Mouse (Mus musculus) heart, postnatal 14 days (tissue): ENCODE results near the gene Lrg1. TPM values are rescaled to one million over a fixed set of nuclear protein-coding genes. Genes with fewer than 3 reads are reported as not detected.
A peak's percentile ranks its signal among the peaks of the same experiment; 100 is the strongest.
"Not testable (repeated sequence)": the region's sequence is repeated elsewhere in the genome, so short reads cannot be mapped to it uniquely, and the experiment has no call there.

Experiments used
- DNase-seq, 2 experiments: peaks; one replicate each; pipeline ENCODE4 v3.0.0; 2021 to 2022
- intact Hi-C: fragments of 180-260 bp; cut with DNase I; formaldehyde crosslinking; loops from one replicate; pipeline ENCODE4 v1.15.1; 2025
- total RNA-seq, 2 experiments: library from RNA; stranded (reverse); gene quantifications; 2 replicates each; pipeline ENCODE4 v1.2.3; 2021

The Lrg1 gene
- total RNA-seq, 2 experiments from 2014 or later = 36.7 to 45.8 TPM

DNA sequence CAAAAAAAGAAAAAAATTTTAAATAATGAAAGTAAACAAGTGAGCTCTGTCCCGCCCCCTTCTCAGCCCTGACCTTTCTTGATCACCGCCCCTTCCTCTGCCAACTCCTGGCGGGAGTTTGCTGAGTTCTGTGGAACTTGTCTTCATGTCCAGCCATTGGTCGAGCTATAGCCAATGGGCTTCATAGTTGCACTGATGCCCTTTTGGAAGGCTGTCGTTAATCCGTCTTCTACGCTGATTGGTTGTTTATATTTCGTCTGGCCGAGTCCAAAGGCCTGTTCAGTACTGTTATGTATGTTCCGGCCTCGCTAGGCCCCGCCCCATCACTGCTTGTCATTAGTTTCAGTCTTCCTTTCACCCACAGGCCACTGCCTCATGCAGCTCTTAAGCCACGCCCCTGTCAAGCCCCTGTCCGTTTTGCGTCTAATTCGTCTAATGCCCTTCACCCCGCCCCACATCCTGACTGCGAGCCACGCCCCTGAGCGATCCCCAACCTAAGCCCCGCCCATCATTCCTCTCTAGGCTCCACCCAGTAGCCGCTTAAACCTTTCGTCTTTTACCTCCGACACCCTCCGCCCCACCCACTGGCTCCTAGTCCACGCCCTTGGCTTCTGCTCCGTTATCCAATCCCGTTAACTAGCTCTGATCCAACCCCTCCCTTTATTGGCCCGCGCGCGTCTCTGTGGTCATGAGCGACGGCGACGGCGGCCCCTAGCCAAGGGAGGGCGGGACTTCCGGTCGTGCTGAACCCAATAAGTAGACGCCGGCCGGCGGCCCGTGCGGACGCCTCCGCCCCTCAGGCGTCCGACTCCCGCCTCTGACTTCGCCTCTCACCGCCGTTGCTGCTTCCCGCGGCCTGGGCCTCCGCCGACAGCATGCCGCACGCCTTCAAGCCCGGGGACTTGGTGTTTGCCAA is 42.7 kb downstream of the Lrg1 start, which contains the start of gene Hdgfl2:
Hdgfl2 (plus strand) TSS at position 755 of the 916 bp plus-strand sequence.
- peak; percentile 99 for DNase-seq

DNA sequence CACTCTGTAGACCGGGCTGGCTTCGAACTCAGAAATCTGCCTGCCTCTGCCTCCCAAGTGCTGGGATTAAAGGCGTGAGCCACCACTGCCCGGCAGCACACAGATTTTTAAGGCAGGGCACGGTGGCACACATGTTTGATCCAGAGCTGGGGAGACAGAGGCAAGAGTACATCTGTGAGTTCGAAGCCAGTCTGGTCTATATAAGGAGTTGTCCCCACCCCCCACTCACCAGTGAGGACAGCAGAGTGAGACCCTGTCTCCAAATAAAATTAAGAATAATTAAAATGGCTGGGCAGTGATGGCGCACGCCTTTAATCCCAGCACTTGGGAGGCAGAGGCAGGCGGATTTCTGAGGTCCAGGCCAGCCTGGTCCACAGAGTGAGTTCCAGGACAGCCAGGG is 43.4 kb downstream of the Lrg1 start:
- DNase-seq, intact Hi-C loops: not testable (repeated sequence)

More for the DNA sequence above, 42.7 kb downstream of the Lrg1 start, which contains the start of gene Hdgfl2:
- intact Hi-C loops = no loop called here

- intact Hi-C loops = no loop called here
- DNase-seq = no peak
Measured at GRCm38 (mm10) chr17:56077523-56077922, 44.3 kb downstream of the Lrg1 start.

- intact Hi-C loops = loop anchor here (2.0 kb wide), 1 partner anchor 34 kb away; the partner anchor contains the start of gene Chaf1a
- DNase-seq = peak; percentile 98 to 99
Measured at GRCm38 (mm10) chr17:56074827-56075208, 47.0 kb downstream of the Lrg1 start, which contains the start of gene Ubxn6. Gene Ubxn6 (minus strand): TSS chr17:56075028.

DNA sequence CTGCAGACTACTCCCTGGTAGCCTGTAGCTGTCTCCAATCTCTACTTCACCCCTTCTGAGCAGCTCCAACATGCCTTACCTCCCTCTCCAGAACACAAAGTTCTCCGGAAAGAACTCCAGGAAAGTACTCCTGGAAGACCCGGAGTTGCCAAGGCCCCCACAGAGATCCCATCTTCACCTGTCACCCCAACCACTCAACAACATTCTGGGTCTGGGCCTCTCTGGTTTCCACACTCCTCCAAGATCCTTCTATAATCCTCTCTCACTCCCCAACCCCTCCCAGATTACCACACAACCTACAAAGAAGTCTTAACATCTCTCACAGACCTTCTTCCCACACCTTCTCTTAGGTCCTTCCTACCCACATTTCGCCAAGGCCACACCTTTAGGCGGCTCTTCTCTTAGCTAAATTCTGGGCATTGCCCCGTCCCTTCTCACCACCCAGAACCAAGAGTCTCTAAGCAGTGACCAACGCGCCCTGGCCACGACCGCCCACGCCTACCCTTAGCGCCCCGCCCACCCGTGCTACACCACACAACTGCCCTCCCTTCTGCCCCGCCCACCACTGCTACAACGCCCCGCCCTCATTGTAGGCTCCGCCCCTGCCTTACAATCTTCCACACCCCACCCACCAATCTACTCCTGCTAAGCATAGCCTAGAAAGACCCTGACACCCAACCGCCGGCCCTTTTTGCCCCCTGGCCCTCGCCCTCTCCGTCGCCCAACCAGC is 47.5 kb downstream of the Lrg1 start:
- DNase-seq = peak; percentile 82 to 86
- intact Hi-C loops = loop anchor here (2.0 kb wide), 1 partner anchor 33 kb away; the partner anchor contains the start of gene Chaf1a

- intact Hi-C loops = no loop called here
- DNase-seq = no peak
Measured at GRCm38 (mm10) chr17:56072243-56072642, 49.6 kb downstream of the Lrg1 start.

DNA sequence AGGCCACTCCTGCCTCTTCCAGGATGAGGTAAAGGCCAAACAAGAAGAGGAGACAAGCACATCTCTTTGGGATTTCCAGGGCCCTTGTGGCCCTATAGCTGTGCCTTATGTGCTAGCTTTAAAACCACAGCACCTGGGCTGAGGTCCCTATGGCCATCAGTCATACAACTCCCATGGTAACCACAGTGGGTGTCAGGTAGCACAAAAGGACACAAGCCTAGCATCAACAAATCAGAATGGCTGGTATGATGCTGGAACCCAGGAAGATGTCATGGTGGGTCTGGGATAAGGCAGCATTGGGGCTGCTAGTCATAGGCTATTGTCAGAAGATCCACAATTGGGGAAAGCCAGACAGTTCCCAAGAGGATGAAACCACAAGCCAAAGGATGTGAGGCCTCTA is 50.7 kb downstream of the Lrg1 start:
- intact Hi-C loops = no loop called here
- DNase-seq = no peak

Other genes with a start within 250 kb of the Lrg1 start
- gene Zfp119a, start 243.1 kb downstream of the Lrg1 start, total RNA-seq = 1 to 10 TPM; 3.4 to 4.3 TPM
- gene Zfp959, start 229.9 kb downstream of the Lrg1 start, total RNA-seq = 1 to 10 TPM; 4.6 to 5.3 TPM
- 1 to 10 TPM; 3.3 to 4.1 TPM for gene Zfp119b, start 172.5 kb downstream of the Lrg1 start, total RNA-seq
- gene Ebi3, start 169.4 kb downstream of the Lrg1 start, total RNA-seq = under 1 TPM; 0.63 to 0.81 TPM
- 10 to 100 TPM; 10.8 to 12.6 TPM for gene Yju2, start 162.9 kb downstream of the Lrg1 start, total RNA-seq
- 1 to 10 TPM; 1.3 to 3.1 TPM for gene Shd, start 151.5 kb downstream of the Lrg1 start, total RNA-seq
- gene Fsd1, start 135.5 kb downstream of the Lrg1 start, total RNA-seq = under 1 TPM in 1 of 2 experiments, not detected in 1; 0.74 TPM
- 10 to 100 TPM; 15.9 to 17.9 TPM for gene Stap2, start 116.4 kb downstream of the Lrg1 start, total RNA-seq
- gene Mpnd, start 116.3 kb downstream of the Lrg1 start, total RNA-seq = 10 to 100 TPM; 44.1 to 49.9 TPM
- gene Sh3gl1, start 85.4 kb downstream of the Lrg1 start, total RNA-seq = 10 to 100 TPM; 23.0 to 24.1 TPM
- 1 to 10 TPM; 2.6 to 3.4 TPM for gene Chaf1a, start 81.6 kb downstream of the Lrg1 start, total RNA-seq
- 10 to 100 TPM; 46.9 to 50.5 TPM for gene Ubxn6, start 47.0 kb downstream of the Lrg1 start, total RNA-seq
- gene Hdgfl2, start 42.4 kb downstream of the Lrg1 start, total RNA-seq = 10 to 100 TPM; 37.3 to 39.8 TPM
- gene Plin4, start 12.2 kb downstream of the Lrg1 start, total RNA-seq = 100 to 1,000 TPM; 125 to 147 TPM
- 100 to 1,000 TPM; 154 to 166 TPM for gene Plin5, start 4.4 kb downstream of the Lrg1 start, total RNA-seq
- gene Sema6b, start 18.3 kb upstream of the Lrg1 start, total RNA-seq = 10 to 100 TPM; 14.5 to 14.7 TPM
- gene Tnfaip8l1, start 40.5 kb upstream of the Lrg1 start, total RNA-seq = 1 to 10 TPM; 3.5 to 5.1 TPM
- 10 to 100 TPM; 33.2 to 34.6 TPM for gene Mydgf, start 61.9 kb upstream of the Lrg1 start, total RNA-seq
- gene Dpp9, start 96.9 kb upstream of the Lrg1 start, total RNA-seq = 10 to 100 TPM; 32.8 to 36.6 TPM
- gene Fem1a, start 134.8 kb upstream of the Lrg1 start, total RNA-seq = 10 to 100 TPM; 90.4 to 94.6 TPM
- gene Ticam1, start 154.8 kb upstream of the Lrg1 start, total RNA-seq = 10 to 100 TPM in 1 of 2 experiments, 1 to 10 TPM in 1; 9.5 to 11.4 TPM
- 100 to 1,000 TPM; 115 to 133 TPM for gene Plin3, start 170.9 kb upstream of the Lrg1 start, total RNA-seq
- under 1 TPM in 1 of 2 experiments, not detected in 1; 0.36 TPM for gene Arrdc5, start 178.3 kb upstream of the Lrg1 start, total RNA-seq
- gene Uhrf1, start 181.3 kb upstream of the Lrg1 start, total RNA-seq = 10 to 100 TPM in 1 of 2 experiments, 1 to 10 TPM in 1; 4.8 to 12.2 TPM
- 10 to 100 TPM; 44.3 to 44.9 TPM for gene Kdm4b, start 204.1 kb upstream of the Lrg1 start, total RNA-seq